14 mouse cellular contexts compared by ENCODE assay signal in the genomic region with DNA sequence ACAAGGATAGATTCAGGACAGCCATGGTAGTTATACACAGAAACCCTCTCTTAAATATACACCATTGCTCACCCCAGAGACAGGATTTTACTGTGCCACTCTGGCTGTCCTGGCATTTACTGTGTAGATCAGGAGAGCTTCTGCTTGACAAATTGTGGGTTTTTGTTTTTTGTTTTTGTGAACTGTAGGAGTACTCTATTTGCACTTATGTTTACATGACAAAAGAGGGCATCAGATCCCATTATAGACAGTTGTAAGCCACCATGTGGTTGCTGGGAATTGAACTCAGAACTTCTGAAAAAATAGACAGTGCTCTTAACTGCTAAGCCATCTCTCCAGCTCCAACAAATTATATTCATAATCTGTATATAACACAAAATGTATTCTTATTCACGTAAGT.
"Had no signal": no experiment of that assay in that cellular context is flagged by ENCODE, and none has a peak within 500 bp of the region (broad histone marks: within the 10 kb centered on the region; RNA-seq: fewer than 3 reads in every experiment).

No protein-coding gene starts in this region.

- H3K27me3 ChIP-seq: kidney, embryonic 15.5 days; liver, embryonic 15.5 days had no signal

- H3K27ac ChIP-seq: kidney, embryonic 15.5 days; limb, embryonic 10.5 days; liver, embryonic 15.5 days; stomach, postnatal 0 days had no signal

- DNase-seq: kidney, adult 2 months; kidney, postnatal 14 days; lung, adult 2 months; lung, postnatal 36 days; right cerebral cortex, postnatal 25 days; thymus, postnatal 25 days had no signal

- H3K9ac ChIP-seq: kidney, embryonic 15.5 days; liver, embryonic 15.5 days had no signal

- ATAC-seq: intestine, embryonic 16.5 days; lung, postnatal 0 days; midbrain, embryonic 16.5 days had no signal

- H3K4me2 ChIP-seq: kidney, embryonic 15.5 days; liver, embryonic 11.5 days; liver, embryonic 15.5 days had no signal

- H3K9me3 ChIP-seq: kidney, embryonic 15.5 days; limb, embryonic 10.5 days; liver, embryonic 15.5 days had no signal

- H3K4me3 ChIP-seq: kidney, embryonic 15.5 days; limb, embryonic 10.5 days; liver, embryonic 15.5 days had no signal
